ENCODE assay signal across 8 mouse cellular contexts in the genomic region with DNA sequence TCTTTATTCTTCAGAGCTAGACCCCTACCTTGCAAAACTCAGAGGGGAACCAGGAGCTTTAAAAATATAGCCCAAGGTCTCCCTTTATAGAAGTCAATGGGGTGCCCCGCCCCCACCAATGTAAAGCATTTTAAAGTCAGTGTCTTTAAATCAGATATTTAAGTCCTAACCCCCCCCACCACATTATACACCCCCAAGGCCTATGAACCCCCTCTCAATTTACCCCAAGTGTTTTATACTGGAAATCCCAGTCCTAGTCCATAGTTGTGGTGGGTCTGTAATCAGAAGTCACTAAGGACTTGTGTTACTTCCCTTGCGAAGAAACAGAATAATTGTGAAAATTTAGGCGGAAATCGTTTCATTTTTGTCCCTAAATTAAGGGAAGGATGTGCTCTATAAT. TPM values are rescaled to one million over a fixed set of nuclear protein-coding genes. Genes with fewer than 3 reads are reported as not detected.
DNase-seq lines count a peak whose midpoint lies in the region; ATAC-seq and TF ChIP-seq lines count a peak whose summit lies in the region.

No protein-coding gene starts in this region.

- TF ChIP-seq EP300 in lung, postnatal 0 days (IDR thresholded peaks at IDR 0.05), result no peak

- 23% methylated on average over 4 of the region's 4 CpGs for WGBS in lung, postnatal 0 days
- WGBS in embryonic facial prominence, embryonic 10.5 days, result 23% methylated on average over 4 of the region's 4 CpGs
- WGBS in hindbrain, embryonic 16.5 days, result 20% methylated on average over 4 of the region's 4 CpGs
- 23% methylated on average over 4 of the region's 4 CpGs for WGBS in midbrain, embryonic 15.5 days

- DNase-seq in lung, postnatal 0 days (ENCODE audit: low spot score), result no peak
- DNase-seq in lung, postnatal 25 days (ENCODE audit: low spot score), result no peak
- no peak for DNase-seq in embryonic facial prominence, embryonic 10.5 days (ENCODE audit: low spot score)
- DNase-seq in gastrocnemius, postnatal 25 days, result no peak
- DNase-seq in Muller cell, postnatal 12 days (ENCODE audit: inconsistent ontology term), result no peak
- DNase-seq in right cerebral cortex, postnatal 36 days (ENCODE audit: low spot score in 2 of 2), result no peak

- peak overlapping the region; percentile 86 for H3K9ac ChIP-seq in lung, postnatal 0 days (replicated peaks; ENCODE audit: low read depth)
- H3K9ac ChIP-seq in hindbrain, embryonic 16.5 days (ENCODE audit: low read depth, low read length), result peak overlapping the region; percentile 64
- H3K9ac ChIP-seq in midbrain, embryonic 15.5 days, result peak overlapping the region; percentile 38; the same call in 1 of the 2 replicates

- peak overlapping the region; percentile 90 for H3K4me2 ChIP-seq in lung, postnatal 0 days (replicated peaks; ENCODE audit: low read depth, low read length)
- peak overlapping the region; percentile 95 for H3K4me2 ChIP-seq in hindbrain, embryonic 16.5 days (ENCODE audit: low read length)
- peak overlapping the region; percentile 98 for H3K4me2 ChIP-seq in midbrain, embryonic 15.5 days

- no peak for TF ChIP-seq CTCF in lung, postnatal 0 days (IDR thresholded peaks at IDR 0.05)

- peak overlapping the region; percentile 97 for H3K27ac ChIP-seq in lung, postnatal 0 days (ENCODE audit: low read length)
- H3K27ac ChIP-seq in embryonic facial prominence, embryonic 10.5 days (replicated peaks), result peak overlapping the region; percentile 96
- H3K27ac ChIP-seq in hindbrain, embryonic 16.5 days (ENCODE audit: low read depth, low read length), result peak overlapping the region; percentile 77
- peak overlapping the region; percentile 45; the same call in 1 of the 2 replicates for H3K27ac ChIP-seq in midbrain, embryonic 15.5 days

- no peaks in the 10 kb centered on the region for H3K9me3 ChIP-seq in lung, postnatal 0 days (ENCODE audit: low read length)
- H3K9me3 ChIP-seq in embryonic facial prominence, embryonic 10.5 days, result no peaks in the 10 kb centered on the region
- no peaks in the 10 kb centered on the region for H3K9me3 ChIP-seq in hindbrain, embryonic 16.5 days (ENCODE audit: control insufficient read depth, low read length)
- no peaks in the 10 kb centered on the region for H3K9me3 ChIP-seq in midbrain, embryonic 15.5 days

- no peaks in the 10 kb centered on the region for H3K27me3 ChIP-seq in lung, postnatal 0 days (replicated peaks; ENCODE audit: insufficient read depth, low read length)
- H3K27me3 ChIP-seq in embryonic facial prominence, embryonic 10.5 days (replicated peaks; ENCODE audit: low read depth, poor library complexity, severe bottlenecking), result no peaks in the 10 kb centered on the region
- no peaks in the 10 kb centered on the region for H3K27me3 ChIP-seq in hindbrain, embryonic 16.5 days (replicated peaks; ENCODE audit: control insufficient read depth, insufficient read depth, low read length)
- H3K27me3 ChIP-seq in midbrain, embryonic 15.5 days (replicated peaks), result no peaks in the 10 kb centered on the region

- peak overlapping the region; percentile 71; the same call in 1 of the 2 replicates for H3K4me3 ChIP-seq in lung, postnatal 0 days (ENCODE audit: low read depth, low read length)
- peak overlapping the region; percentile 71 for H3K4me3 ChIP-seq in embryonic facial prominence, embryonic 10.5 days
- H3K4me3 ChIP-seq in hindbrain, embryonic 16.5 days (ENCODE audit: low read length), result peak overlapping the region; percentile 53
- H3K4me3 ChIP-seq in midbrain, embryonic 15.5 days, result peak overlapping the region; percentile 51; the same call in 1 of the 2 replicates

- H3K4me1 ChIP-seq in lung, postnatal 0 days (ENCODE audit: insufficient read depth, low read depth, low read length), result no peaks in the 10 kb centered on the region
- H3K4me1 ChIP-seq in embryonic facial prominence, embryonic 10.5 days, result peaks cover 20% of the 10 kb centered on the region
- H3K4me1 ChIP-seq in hindbrain, embryonic 16.5 days (ENCODE audit: control insufficient read depth, insufficient read depth, low read depth, low read length), result peaks cover 9% of the 10 kb centered on the region
- peaks cover 22% of the 10 kb centered on the region for H3K4me1 ChIP-seq in midbrain, embryonic 15.5 days

- ATAC-seq in lung, postnatal 0 days, result no peak
- ATAC-seq in hindbrain, embryonic 16.5 days, result no peak
- no peak for ATAC-seq in midbrain, embryonic 15.5 days (replicated peaks)

- no peaks in the 10 kb centered on the region for H3K36me3 ChIP-seq in lung, postnatal 0 days (ENCODE audit: insufficient read depth, low read length)
- no peaks in the 10 kb centered on the region for H3K36me3 ChIP-seq in embryonic facial prominence, embryonic 10.5 days (replicated peaks)
- H3K36me3 ChIP-seq in hindbrain, embryonic 16.5 days (ENCODE audit: control insufficient read depth, insufficient read depth, low read length), result no peaks in the 10 kb centered on the region
- H3K36me3 ChIP-seq in midbrain, embryonic 15.5 days (replicated peaks), result no peaks in the 10 kb centered on the region

RNA-seq across cellular contexts. Expression of a gene that starts 0.6 kb away (rescaled TPM):
- polyA plus RNA-seq in lung, postnatal 0 days (2015; fragmentation: Nextera tagmentation; extraction: Ambion mirVana), result 38.9 and 43.3 TPM in 2 replicates
- 9.1 and 9.2 TPM in 2 replicates for polyA plus RNA-seq in embryonic facial prominence, embryonic 10.5 days (2016; fragmentation: Nextera tagmentation; extraction: Ambion mirVana)
- polyA plus RNA-seq in hindbrain, embryonic 16.5 days (2015; fragmentation: Nextera tagmentation; extraction: Ambion mirVana), result 8.6 and 10.8 TPM in 2 replicates
- 6.9 and 8.3 TPM in 2 replicates for polyA plus RNA-seq in midbrain, embryonic 15.5 days (2015; fragmentation: Nextera tagmentation; extraction: Ambion mirVana)
- 100 to 1,000 TPM; 156 to 159 TPM for total RNA-seq in gastrocnemius, postnatal 25 days (2021)

RNA-seq across cellular contexts. Expression of a gene that starts 7.4 kb away (rescaled TPM):
- polyA plus RNA-seq in lung, postnatal 0 days (2015; fragmentation: Nextera tagmentation; extraction: Ambion mirVana), result 0.27 TPM in 1 of 2 replicates, not detected in the other
- 8.6 and 10.0 TPM in 2 replicates for polyA plus RNA-seq in embryonic facial prominence, embryonic 10.5 days (2016; fragmentation: Nextera tagmentation; extraction: Ambion mirVana)
- polyA plus RNA-seq in hindbrain, embryonic 16.5 days (2015; fragmentation: Nextera tagmentation; extraction: Ambion mirVana), result 0.70 and 1.2 TPM in 2 replicates
- polyA plus RNA-seq in midbrain, embryonic 15.5 days (2015; fragmentation: Nextera tagmentation; extraction: Ambion mirVana), result 0.41 and 1.4 TPM in 2 replicates
- 1 to 10 TPM; 5.0 to 7.1 TPM for total RNA-seq in gastrocnemius, postnatal 25 days (2021)

RNA-seq across cellular contexts. Expression of a gene that starts 8.5 kb away (rescaled TPM):
- 0.99 TPM in 1 of 2 replicates, not detected in the other for polyA plus RNA-seq in lung, postnatal 0 days (2015; fragmentation: Nextera tagmentation; extraction: Ambion mirVana)
- polyA plus RNA-seq in embryonic facial prominence, embryonic 10.5 days (2016; fragmentation: Nextera tagmentation; extraction: Ambion mirVana), result 1.9 and 2.9 TPM in 2 replicates
- polyA plus RNA-seq in hindbrain, embryonic 16.5 days (2015; fragmentation: Nextera tagmentation; extraction: Ambion mirVana), result 0.49 and 0.66 TPM in 2 replicates
- polyA plus RNA-seq in midbrain, embryonic 15.5 days (2015; fragmentation: Nextera tagmentation; extraction: Ambion mirVana), result 0.37 and 0.83 TPM in 2 replicates
- 10 to 100 TPM in 1 of 2 experiments, 1 to 10 TPM in 1; 5.9 to 10.7 TPM for total RNA-seq in gastrocnemius, postnatal 25 days (2021)

RNA-seq across cellular contexts. Expression of a gene that starts 12.9 kb away (rescaled TPM):
- polyA plus RNA-seq in lung, postnatal 0 days (2015; fragmentation: Nextera tagmentation; extraction: Ambion mirVana), result 5.3 and 6.1 TPM in 2 replicates
- 39.1 and 43.8 TPM in 2 replicates for polyA plus RNA-seq in embryonic facial prominence, embryonic 10.5 days (2016; fragmentation: Nextera tagmentation; extraction: Ambion mirVana)
- polyA plus RNA-seq in hindbrain, embryonic 16.5 days (2015; fragmentation: Nextera tagmentation; extraction: Ambion mirVana), result 3.7 and 6.8 TPM in 2 replicates
- polyA plus RNA-seq in midbrain, embryonic 15.5 days (2015; fragmentation: Nextera tagmentation; extraction: Ambion mirVana), result 4.6 and 7.2 TPM in 2 replicates
- 10 to 100 TPM in 1 of 2 experiments, 1 to 10 TPM in 1; 9.5 to 11.0 TPM for total RNA-seq in gastrocnemius, postnatal 25 days (2021)

RNA-seq across cellular contexts. Expression of a gene that starts 14.0 kb away (rescaled TPM):
- 2.6 and 3.0 TPM in 2 replicates for polyA plus RNA-seq in lung, postnatal 0 days (2015; fragmentation: Nextera tagmentation; extraction: Ambion mirVana)
- 9.5 and 10.3 TPM in 2 replicates for polyA plus RNA-seq in embryonic facial prominence, embryonic 10.5 days (2016; fragmentation: Nextera tagmentation; extraction: Ambion mirVana)
- polyA plus RNA-seq in hindbrain, embryonic 16.5 days (2015; fragmentation: Nextera tagmentation; extraction: Ambion mirVana), result 1.7 and 2.7 TPM in 2 replicates
- polyA plus RNA-seq in midbrain, embryonic 15.5 days (2015; fragmentation: Nextera tagmentation; extraction: Ambion mirVana), result 0.67 and 1.2 TPM in 2 replicates
- total RNA-seq in gastrocnemius, postnatal 25 days (2021), result 10 to 100 TPM in 1 of 2 experiments, 1 to 10 TPM in 1; 9.6 to 17.3 TPM

Comparison
In these comparisons a context has a peak if more than half of its experiments do, and no peak if none do; other contexts are left out.
1. H3K27ac ChIP-seq: peak in every context shown above with its lines; median percentile 97 in lung, postnatal 0 days; 96 in embryonic facial prominence, embryonic 10.5 days; 77 in hindbrain, embryonic 16.5 days; 45 in midbrain, embryonic 15.5 days.